Mouse (Mus musculus): ENCODE measurements at regions not wholly inside any gene's neighbourhood (a gene's known extent, or its start where the extent isn't known, plus 50 kb on each side); places are given as distances from the start of the nearest gene placed in this dataset.

GRCm38 (mm10) chr5:45270679-45271078, 179.4 kb downstream of the Qdpr start:
- DNase-seq (ENCODE audit: low spot score in 2 of 2): no peak

- no peak for DNase-seq (ENCODE audit: low spot score in 2 of 2)
These were observed 180.6 kb downstream of the Qdpr start for GRCm38 (mm10) chr5:45269391-45269790.

- DNase-seq (ENCODE audit: low spot score in 2 of 2): no peak
These were observed 183.1 kb downstream of the Qdpr start for GRCm38 (mm10) chr5:45266914-45267313.

GRCm38 (mm10) chr5:45258486-45258885, 191.6 kb downstream of the Qdpr start:
- DNase-seq (ENCODE audit: low spot score in 2 of 2): no peak

- DNase-seq (ENCODE audit: low spot score in 2 of 2): no peak
These were observed 193.6 kb downstream of the Qdpr start for GRCm38 (mm10) chr5:45256256-45256999.

- peak; percentile 72 to 82 for DNase-seq (ENCODE audit: low spot score in 2 of 2)
These were observed 218.2 kb downstream of the Qdpr start for GRCm38 (mm10) chr5:45231856-45232255.

GRCm38 (mm10) chr5:45230097-45230496, 219.9 kb downstream of the Qdpr start:
- peak; percentile 25 to 34 for DNase-seq (ENCODE audit: low spot score in 2 of 2)

GRCm38 (mm10) chr5:45229477-45229876, 220.6 kb downstream of the Qdpr start:
- no peak for DNase-seq (ENCODE audit: low spot score in 2 of 2)

- DNase-seq (ENCODE audit: low spot score in 2 of 2): no peak
These were observed 221.7 kb downstream of the Qdpr start for GRCm38 (mm10) chr5:45228226-45228927.

- DNase-seq (ENCODE audit: low spot score in 2 of 2): peak; percentile 46 to 48
These were observed 229.6 kb downstream of the Qdpr start for GRCm38 (mm10) chr5:45220272-45220916.

GRCm38 (mm10) chr5:45219558-45219957, 230.5 kb downstream of the Qdpr start:
- no peak for DNase-seq (ENCODE audit: low spot score in 2 of 2)

- DNase-seq (ENCODE audit: low spot score in 2 of 2): peak in 1 of 2 experiments; percentile 18
These were observed 230.9 kb downstream of the Qdpr start for GRCm38 (mm10) chr5:45219101-45219500.

GRCm38 (mm10) chr5:45214475-45214874, 235.6 kb downstream of the Qdpr start:
- no peak for DNase-seq (ENCODE audit: low spot score in 2 of 2)

- DNase-seq (ENCODE audit: low spot score in 2 of 2): no peak
These were observed 251.6 kb downstream of the Qdpr start for GRCm38 (mm10) chr5:45198408-45198807.

- peak; percentile 43 to 71 for DNase-seq (ENCODE audit: low spot score in 2 of 2)
These were observed 253.9 kb downstream of the Qdpr start for GRCm38 (mm10) chr5:45196159-45196558.

GRCm38 (mm10) chr5:45192287-45192686, 257.7 kb downstream of the Qdpr start:
- DNase-seq (ENCODE audit: low spot score in 2 of 2): no peak

GRCm38 (mm10) chr5:45173035-45173755, 276.8 kb downstream of the Qdpr start:
- no peak for DNase-seq (ENCODE audit: low spot score in 2 of 2)

GRCm38 (mm10) chr5:45159194-45159593, 290.8 kb downstream of the Qdpr start:
- no peak for DNase-seq (ENCODE audit: low spot score in 2 of 2)

GRCm38 (mm10) chr5:45154936-45155335, 295.1 kb downstream of the Qdpr start:
- no peak for DNase-seq (ENCODE audit: low spot score in 2 of 2)

GRCm38 (mm10) chr5:45144186-45144585, 305.9 kb downstream of the Qdpr start:
- peak in 1 of 2 experiments; percentile 15 for DNase-seq (ENCODE audit: low spot score in 2 of 2)

GRCm38 (mm10) chr5:45137198-45137973, 312.6 kb downstream of the Qdpr start:
- no peak for DNase-seq (ENCODE audit: low spot score in 2 of 2)
